Mouse (Mus musculus) thymus, postnatal 25 days (tissue): ENCODE data around the gene 9030612E09Rik.

ENCODE experiments used
- DNase-seq: peaks from one replicate; pipeline ENCODE4 v3.0.0; 2022

Gene 9030612E09Rik

DNA sequence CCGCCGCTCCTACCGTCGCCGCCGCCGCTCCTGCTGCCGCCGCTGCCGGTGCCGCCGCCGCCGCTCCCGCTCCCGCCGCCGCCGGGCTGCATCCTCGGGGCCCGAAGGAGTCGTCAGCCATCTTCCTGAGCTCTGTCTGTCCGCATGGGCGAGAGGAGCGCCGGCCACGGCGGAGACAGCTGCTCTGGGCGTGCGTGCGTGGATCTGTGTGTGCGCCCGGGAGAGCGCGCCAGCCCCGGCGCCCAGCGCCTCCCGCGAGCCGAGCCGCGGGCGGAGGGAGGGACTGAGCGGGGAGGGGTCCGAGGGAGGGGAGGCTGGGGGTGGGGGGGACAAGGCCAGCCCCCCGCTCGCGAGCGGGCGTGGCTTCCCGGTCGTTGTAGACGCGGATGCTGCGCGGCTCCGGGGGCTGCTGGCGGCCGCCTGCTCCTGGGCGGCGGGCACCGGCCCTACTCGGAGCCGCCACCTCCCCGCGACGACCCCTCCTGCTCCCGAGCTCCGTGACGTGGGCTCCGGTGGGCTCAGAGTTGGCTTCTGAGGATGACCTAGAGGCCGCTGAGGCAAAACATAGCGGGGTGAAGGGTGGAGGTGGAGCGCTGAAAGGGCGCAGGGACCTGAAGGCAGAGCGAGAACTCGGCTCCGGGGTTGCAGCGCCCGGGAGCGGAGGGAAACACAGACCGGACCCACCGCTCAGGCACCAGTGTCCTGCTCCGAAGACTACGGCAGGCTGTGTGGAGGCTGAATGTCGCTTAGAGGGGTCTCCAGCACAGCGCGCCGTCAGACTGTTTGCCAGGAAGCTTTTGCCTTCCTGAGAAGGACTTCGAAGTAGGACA lies at the start of gene 9030612E09Rik, which contains the start of gene Sobp:
9030612E09Rik (plus strand) TSS at position 379 of the 830 bp plus-strand sequence.
Sobp (minus strand) TSS at position 205 of the 830 bp plus-strand sequence.
- DNase-seq: peak; percentile 18

DNA sequence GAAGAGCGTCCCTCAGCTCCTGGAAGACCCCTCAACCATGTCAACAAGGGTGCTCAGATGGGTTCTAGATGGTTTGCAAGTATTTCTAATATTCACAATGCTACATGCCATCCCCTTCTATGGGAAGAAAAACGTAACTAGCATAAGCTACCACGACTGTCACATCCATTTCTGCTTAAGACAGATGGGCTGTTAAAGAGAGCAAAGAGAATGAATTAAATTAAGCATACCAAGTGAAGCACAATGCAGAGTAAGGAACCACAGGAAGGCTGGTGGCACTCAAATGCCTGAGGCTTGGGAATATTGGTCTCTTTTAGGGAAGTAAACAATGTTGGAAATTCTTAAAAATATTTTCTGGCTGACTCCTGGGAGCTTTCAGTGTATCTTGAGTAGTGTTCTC lies 45.8 kb upstream of the 9030612E09Rik start:
- DNase-seq: no peak

DNA sequence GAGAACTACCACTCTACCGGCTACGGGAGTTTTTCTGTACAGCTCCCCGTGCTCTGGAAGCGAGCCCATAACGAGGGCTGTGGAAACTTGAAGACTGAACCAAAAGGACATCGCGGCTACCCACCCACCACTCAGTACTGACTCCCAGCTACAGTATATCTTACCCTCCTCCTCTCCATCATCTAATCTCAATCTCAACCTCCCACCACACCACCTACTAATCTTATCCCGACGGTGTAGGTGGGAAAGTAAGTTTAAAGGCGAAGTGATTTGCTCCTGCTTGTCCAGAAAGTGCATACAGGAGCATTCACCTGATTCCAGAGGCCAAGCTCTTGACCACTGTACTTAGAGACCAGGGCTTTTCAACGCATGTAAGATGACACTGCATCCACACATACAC lies 40.5 kb upstream of the 9030612E09Rik start:
- no peak for DNase-seq

DNA sequence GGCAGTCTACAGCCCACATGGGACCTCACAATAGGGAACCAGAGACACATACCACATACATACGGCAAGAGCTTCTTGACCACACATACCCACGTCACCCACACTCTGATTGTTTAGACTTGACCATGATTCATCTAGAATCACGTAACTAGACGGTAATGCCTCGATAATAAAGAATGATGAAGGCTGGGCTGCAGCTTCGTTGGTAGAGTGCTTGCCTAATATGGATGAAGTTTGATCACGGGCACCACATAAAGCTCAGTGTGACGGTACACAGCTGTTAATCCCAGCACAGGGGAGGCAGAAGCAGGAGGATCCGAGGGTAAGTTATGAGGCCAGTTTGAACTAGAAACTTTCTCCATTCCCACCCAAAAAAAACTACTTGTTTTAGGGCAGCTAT lies 31.3 kb upstream of the 9030612E09Rik start:
- no peak for DNase-seq

DNA sequence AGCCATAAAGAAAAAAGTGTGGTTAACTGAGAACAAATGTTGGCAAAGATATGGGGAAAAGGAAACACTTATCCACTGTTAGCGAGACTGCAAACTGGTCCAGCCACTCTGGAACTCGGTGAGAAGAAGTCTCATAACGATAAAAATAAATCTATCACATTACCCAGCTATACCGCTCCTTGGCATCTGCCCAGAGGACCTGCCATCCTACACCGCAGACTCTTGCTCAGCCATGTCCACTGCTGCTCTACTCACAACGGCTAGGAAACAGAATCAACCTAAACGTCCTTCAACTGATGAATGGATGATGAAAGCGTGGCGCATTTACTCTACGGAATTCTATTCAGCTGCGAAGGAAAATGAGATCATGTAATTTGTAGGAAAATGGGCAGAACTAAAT lies 26.0 kb upstream of the 9030612E09Rik start:
- DNase-seq: no peak

DNA sequence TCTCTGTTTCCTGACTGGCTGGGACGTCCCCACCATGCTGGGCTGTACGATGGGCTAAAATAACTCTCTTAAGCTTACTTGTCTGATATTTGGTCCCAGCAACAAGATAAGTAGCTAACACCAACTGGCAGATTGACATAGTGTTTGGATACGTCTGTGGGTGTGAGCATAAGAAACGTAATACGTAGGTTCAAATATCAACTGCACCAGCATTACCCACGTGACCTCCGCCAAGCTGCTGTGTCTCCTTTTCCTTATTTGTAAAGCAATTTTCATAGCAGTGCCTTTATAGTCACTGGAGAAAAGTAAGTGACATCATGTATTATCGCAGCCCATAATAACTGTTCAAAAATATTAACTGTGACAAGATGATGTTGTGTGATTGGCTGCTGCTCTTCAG lies 21.9 kb upstream of the 9030612E09Rik start:
- no peak for DNase-seq

DNA sequence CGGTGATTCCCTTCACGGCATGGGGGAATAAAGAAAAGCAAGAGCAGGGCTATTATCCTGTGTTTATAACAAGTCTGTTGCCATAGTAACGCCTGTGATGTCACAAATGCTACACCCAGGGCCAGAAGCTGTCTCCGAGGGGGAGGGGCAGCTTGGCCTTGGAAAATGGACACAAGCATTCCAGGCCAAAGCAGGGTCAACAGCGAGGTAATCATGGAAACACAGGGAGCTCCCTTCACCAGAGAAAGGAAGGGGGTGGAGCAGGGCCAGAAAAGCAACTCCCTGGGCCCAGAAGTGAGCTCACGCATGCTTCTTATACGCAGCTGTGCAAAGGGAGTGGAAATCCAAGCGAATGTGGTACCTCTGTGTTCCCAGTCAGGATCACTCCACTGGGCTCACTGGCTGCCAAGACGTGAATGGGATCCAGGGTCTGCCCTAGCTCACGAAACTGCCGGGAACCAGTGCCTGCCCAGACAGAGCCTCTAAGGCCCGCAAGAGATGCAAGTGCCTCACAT lies 19.4 kb upstream of the 9030612E09Rik start:
- DNase-seq: no peak

DNA sequence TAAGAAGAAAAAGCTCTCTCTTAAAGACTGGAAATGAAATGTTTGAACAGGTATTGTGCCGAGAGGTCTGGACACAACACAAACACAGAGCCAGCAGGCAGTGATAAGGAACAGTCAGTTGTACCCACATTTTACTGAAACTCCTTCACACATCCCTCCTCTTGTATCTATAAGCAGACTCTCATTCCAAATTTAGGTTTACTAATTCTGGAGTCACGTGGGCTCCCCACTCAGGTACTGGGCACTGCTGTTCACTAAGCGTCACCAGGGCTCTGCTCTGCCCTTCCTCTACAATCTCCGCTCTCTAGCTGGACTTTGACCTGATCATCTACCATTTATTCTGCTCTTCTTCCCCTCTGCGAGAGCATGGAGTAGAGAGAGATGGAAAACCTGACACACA lies 15.6 kb upstream of the 9030612E09Rik start:
- no peak for DNase-seq

DNA sequence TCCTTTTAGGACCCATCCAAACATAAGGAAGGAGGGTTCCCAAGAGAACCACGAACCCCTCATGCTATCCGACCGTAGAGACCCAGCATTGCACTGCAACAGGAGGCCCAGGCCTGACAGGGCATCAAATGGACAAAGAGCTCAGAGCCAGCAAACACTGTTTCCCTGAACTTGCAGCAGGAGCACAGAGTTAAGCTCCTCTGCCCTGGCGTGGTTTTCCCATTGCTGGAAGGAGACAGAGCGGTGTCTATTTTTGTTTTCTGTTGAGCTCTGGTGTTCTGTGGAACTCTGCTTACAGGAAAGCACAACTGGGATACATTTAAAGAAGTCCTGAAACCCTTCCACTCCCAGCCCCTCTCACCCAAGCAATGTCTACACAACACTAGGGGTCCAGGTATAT lies 15.2 kb upstream of the 9030612E09Rik start:
- DNase-seq: no peak

DNA sequence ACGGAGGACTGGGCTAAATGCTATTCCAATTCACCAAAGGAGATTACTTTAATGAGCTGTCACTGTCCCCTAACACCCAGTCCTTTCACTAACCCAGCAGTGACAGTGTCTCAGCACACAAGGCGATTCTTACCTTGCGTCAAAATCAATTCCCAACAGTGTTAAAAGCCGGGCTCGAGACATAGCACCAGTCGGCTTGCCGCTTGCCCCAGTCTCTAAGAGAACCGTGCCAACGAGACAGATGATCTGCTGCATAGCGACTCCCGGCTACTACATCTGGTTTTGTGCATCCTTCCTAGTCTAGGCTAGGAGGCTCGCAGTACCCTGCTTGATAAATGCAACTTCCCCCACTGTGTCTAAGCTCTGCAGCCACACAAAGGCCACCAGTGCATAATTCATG lies 12.2 kb upstream of the 9030612E09Rik start:
- DNase-seq: no peak

DNA sequence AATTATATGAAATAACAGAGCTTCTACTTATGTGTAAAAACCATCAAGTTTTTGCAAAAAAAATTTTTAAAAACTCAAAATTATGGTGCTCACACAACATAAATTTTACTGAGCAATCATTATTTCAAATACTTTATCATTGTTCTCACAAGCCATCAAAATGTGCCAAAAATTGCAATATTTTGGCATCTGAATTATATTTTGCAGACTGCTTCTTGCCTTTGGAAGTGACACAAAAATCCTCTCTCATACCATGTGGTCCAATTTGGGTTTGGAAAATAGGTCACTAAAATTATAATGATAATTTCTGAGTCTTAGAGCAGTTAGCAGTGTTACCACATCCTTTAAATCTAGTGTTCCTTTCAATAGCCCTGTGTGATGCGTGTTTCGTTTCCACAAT lies 10.1 kb upstream of the 9030612E09Rik start:
- no peak for DNase-seq

DNA sequence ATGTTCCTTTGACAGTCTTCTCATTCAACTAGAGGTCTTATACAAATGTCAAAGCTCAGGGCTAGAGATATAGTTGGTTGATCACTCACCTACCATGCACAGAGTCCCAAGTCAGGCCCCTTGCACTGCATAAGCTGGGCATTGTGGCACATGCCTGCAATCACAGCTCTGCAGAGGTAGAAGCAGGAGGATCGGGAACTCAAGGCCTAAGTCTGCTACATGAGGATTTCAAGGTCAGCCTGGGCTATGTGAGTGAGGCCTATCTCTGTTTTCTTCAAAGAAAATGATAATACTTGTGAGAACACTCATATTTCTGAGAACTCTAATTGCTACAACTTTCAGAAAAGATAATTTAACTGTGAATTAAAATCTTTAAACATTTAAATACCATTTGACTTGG lies 8.4 kb upstream of the 9030612E09Rik start:
- DNase-seq: no peak

DNA sequence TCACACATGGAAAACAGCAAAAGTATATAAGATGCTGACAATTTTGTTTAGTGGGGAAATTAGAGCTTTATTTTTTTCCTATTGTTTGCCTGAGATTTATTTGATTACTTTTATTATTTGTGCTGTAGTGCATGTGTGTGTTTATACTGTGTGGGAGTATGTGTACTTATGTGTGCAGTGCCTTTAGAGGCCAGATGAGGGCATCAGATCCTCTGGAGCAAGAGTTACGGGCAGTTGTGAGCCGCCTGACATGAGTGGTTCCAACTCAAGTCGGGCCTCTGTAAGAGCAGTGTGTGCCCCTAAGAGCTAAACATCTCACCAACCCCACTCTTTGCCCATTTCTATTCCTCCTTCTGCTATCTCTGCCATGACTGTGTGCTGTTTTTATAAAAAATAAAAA lies 7.7 kb upstream of the 9030612E09Rik start:
- no peak for DNase-seq

DNA sequence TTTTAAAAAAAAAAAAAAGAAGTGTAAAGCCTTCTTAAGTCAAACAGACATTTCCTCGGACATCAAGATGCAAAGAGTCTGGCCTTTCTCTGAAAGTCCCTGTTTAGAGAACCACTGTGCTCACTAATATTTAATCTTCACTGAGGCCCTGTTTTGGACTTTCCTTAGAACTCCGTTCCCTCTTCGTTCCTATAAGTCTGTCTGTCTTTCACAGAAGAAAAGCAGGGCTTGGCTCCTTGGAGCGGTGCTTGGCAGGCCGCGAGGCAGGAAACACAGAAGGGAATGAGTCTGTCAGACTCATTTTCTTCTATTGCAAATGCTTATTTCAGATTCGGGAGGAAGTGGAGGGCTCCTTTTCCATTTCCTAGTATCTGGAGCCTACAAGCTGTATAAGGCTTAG lies 5.7 kb upstream of the 9030612E09Rik start:
- no peak for DNase-seq

DNA sequence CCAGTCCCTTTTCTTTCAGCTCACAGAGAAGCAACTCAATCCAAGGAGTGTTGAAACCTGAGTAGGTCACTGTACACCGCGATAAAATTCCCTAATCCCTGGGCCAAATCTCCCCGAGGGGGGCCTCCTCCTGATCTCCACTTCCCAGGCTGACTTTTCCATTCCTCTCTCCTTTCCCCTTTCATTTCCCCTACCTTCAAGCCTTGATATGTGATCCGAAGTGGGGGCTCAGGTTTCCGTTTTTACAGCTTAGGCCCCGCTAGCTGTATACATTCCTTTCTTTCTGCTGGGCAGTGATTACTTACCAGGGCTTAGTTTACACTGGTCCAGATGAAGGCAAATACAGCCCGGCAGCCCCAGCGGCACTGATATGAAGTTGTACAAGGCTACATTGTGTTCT lies 3.4 kb upstream of the 9030612E09Rik start:
- DNase-seq: no peak

DNA sequence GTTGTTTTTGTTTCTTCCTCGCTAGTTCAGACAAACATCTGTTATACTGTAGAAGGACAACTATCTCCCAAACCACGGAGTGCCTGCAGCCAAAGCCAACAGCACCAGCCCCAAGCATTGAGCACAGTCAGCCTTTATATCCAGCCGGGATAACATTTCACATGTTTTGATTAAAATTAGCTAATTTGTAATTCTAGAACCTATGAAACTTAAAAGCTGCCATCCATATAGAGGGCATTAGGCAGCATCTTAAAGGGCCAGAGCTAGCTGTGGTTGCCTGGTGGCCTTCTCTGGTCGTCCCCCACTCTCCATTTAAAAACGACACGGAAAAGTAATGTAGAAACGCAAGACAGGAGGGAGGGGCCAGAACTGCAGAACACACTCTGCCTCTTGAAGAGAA lies 2.4 kb upstream of the 9030612E09Rik start:
- DNase-seq: no peak

DNA sequence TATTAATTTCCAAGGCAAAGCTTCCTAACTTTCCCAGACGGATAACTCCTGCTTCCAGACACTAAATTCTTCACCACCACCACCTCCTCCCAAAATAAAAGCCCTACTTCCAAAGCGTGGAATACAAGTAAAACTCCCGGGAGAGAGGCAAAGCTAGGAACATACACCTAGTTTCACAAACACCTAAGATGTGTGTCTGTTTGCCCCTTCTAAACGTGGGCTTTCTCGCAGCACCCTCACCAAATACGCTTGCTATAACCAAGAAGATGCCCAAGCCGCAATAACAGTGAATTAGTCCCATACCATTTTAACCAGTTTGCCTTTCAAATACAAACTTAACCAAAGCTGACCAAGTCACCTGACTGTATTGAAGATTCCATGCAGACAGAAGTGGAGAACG lies 1.9 kb upstream of the 9030612E09Rik start:
- no peak for DNase-seq

DNA sequence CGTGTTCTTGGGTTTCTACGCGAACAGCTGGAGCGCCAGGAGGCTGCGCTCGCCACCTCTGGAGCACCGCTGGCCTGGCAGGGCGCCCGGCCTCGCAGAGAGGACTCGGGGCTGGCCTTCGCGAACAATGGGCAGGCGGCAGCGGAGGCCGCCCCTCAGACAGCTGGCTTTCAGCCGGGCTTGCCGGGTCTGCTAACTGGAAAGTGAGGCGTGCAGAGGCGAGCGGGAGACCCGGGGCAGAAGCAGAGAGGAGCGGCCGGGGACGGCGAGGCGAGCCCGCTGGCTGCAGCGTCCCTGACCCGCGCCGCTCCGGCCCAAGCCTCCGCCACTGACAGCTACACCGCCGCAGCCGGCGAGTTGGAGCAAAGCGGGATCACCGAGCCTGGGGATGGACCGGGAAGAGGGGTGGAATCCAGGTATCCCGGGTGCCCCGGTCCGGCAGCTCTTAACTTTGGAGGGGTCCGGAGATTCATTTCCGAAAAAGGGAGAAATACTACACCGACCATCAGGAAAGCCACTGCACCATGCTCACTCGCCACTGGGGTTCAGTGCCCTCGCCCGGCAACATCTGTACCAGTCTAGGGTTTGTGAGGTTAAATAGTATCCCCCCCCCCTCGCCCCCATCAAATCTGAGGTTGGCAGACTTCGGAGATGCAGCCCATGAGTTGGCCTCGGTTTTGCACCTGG lies 1.2 kb upstream of the 9030612E09Rik start:
- DNase-seq: peak; percentile 6

DNA sequence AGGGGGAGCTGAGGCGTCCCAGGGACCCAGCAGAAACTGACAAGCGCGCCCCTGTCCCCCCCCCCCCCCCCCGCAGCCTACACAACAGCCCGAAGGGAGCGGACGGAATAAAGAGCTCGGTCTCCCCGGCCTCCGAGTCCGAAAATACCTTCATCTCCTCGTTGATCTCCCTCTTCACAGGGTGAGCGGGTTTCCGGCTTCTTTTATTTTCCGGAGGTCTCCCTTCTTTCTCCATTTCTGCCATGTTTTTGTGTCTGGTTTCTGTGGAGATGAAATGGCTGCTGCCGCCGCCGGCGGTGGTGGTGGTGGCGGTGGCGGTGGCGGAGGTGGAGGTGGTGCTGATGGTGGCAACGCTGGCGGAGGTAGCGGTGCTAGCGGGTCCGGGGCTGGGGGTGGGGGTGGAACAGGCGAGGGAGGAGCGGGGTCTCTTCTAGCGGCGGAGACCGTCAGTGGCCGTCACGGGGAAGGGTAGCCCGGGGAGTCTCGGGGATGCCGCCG lies 627 bp upstream of the 9030612E09Rik start:
- DNase-seq: no peak

DNA sequence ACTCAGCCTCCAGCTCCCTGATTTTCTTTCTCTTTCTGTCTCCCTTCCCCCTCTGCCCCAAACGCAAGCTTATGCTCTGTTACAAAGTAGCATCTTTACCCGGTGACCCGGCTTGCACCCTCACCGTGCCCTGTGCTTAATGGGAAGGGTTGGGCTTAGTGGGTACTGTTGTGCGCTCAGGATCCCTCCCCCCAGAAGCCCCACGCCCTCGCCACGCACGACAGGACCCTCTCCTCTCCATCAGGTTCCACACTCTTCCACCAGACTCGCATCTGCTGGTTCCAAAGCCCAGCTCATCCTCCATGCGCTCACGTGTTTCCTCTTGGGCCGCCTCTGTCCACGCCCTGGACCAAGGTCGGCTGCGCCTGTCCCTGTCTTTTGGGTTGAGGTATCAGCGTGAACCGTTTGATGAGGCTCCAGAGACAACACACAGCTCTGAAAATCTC lies 675 bp downstream of the 9030612E09Rik start:
- DNase-seq: no peak

DNA sequence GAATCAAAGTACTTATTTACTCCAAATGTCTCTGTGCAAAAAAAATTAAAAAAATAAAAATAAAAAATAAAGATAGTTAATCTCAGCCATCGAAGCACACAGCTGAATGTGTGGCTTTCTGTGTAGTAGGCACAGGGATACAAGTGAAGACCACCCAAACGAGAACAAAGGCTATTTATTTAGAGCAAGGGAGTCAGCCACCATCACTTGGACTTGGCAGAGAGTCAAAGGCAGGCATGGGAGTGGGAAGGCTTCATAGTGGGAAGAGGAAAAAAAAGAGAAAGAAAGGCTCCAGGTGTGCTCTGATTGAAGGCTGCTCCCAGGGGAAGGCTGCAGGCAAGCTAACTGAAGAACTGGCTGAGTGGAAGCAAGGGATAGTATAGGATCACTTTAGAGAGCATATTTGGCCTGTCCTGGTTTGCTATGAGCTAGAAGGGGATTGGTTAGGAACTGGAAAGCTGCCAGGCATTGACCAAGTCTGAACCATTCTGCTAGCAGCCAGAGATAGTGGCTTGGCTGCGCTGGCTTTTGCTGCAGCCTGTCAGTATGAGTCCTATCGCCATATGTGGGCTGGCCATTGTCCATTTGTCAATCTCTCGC lies 5.9 kb downstream of the 9030612E09Rik start:
- DNase-seq: no peak

DNA sequence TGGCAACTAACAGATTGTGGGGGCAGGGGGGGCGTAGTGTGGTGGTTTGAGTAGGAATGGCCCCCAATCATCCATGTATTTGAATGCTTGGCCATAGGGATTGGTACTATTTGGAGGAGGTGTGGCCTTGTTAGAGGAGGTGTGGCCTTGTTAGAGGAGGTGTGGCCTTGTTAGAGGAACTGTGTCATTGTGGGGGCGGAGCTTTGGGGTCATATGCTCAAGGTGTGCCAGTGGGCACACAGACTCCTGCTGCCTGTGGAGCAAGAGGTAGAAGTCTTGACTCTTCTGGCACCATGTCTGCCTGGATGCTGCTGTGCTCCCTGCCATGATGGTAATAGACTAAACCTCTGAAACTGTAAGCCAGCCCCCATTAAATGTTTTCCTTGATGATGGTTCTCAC lies 25.7 kb downstream of the 9030612E09Rik start:
- no peak for DNase-seq

DNA sequence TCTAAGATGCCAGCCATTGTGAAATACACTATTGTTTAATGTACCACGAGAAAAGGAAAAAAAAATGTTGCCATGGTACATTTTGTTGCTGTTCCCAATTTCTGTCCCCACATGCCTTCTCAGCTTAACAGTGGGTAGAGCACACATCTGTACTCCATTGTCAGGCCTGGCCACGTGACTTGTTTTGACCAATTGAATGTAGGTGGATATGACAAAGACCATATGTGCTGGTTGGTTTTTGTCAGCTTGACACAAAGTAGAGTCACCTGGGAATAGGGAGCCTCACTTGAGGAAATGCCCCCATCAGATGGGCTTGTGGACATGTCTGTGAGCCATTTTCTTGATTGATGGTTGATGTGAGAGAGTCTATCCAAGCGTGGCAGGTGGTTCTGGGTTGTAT lies 29.4 kb downstream of the 9030612E09Rik start:
- no peak for DNase-seq
